Mouse (Mus musculus) lung, adult 2 months (tissue): ENCODE measurements around the gene C2cd4b.

Source experiments
- CTCF ChIP-seq: fragments of 200-500 bp; IDR thresholded peaks from 2 replicates; pipeline ENCODE4 v1.5.1; 2011; ENCODE audit warnings: mild to moderate bottlenecking, low read length, control low read depth; ENCODE audit not compliant: insufficient read depth
- POLR2A ChIP-seq: fragments of 200-500 bp; IDR thresholded peaks from 2 replicates; pipeline ENCODE4 v1.6.1; 2011; ENCODE audit warnings: low read depth, mild to moderate bottlenecking, control low read depth, low read length, borderline replicate concordance; ENCODE audit errors: extremely low read depth

GRCm38 (mm10) chr9:67783464-67783863 is 24.2 kb downstream of the C2cd4b start:
- no peak for TF ChIP-seq POLR2A
- no peak for TF ChIP-seq CTCF
